Mouse (Mus musculus): ENCODE results near the gene Pla2g5.
A peak's percentile ranks its signal among the peaks of the same experiment; 100 is the strongest.
"Not testable (repeated sequence)": the region's sequence is repeated elsewhere in the genome, so short reads cannot be mapped to it uniquely, and the experiment has no call there.

Pla2g5 gene

GRCm38 (mm10) chr4:138863344-138863998, at the start of gene Pla2g5:
Pla2g5 (minus strand) TSS chr4:138863482.
- no peak for DNase-seq

- DNase-seq = no peak
Observed at GRCm38 (mm10) chr4:138905624-138906337, 42.5 kb upstream of the Pla2g5 start.

GRCm38 (mm10) chr4:138899361-138899760, 36.1 kb upstream of the Pla2g5 start:
- DNase-seq = no peak

- not testable (repeated sequence) for DNase-seq
Observed at GRCm38 (mm10) chr4:138893789-138894188, 30.5 kb upstream of the Pla2g5 start.

GRCm38 (mm10) chr4:138892655-138893054, 29.4 kb upstream of the Pla2g5 start:
- DNase-seq = no peak

GRCm38 (mm10) chr4:138889635-138890034, 26.4 kb upstream of the Pla2g5 start:
- no peak for DNase-seq

- DNase-seq = no peak
Observed at GRCm38 (mm10) chr4:138889165-138889564, 25.9 kb upstream of the Pla2g5 start.

GRCm38 (mm10) chr4:138884261-138884660, 21.0 kb upstream of the Pla2g5 start:
- peak; percentile 92 to 97 for DNase-seq

GRCm38 (mm10) chr4:138882179-138882578, 18.9 kb upstream of the Pla2g5 start:
- DNase-seq = peak in 1 of 2 experiments; percentile 33

- no peak for DNase-seq
Observed at GRCm38 (mm10) chr4:138880811-138881584, 17.7 kb upstream of the Pla2g5 start.

- no peak for DNase-seq
Observed at GRCm38 (mm10) chr4:138879808-138880207, 16.5 kb upstream of the Pla2g5 start.

GRCm38 (mm10) chr4:138878783-138879182, 15.5 kb upstream of the Pla2g5 start:
- no peak for DNase-seq

GRCm38 (mm10) chr4:138877731-138878130, 14.4 kb upstream of the Pla2g5 start, which contains the start of gene Pla2g2e:
Pla2g2e (plus strand) TSS chr4:138877942.
- DNase-seq = no peak

GRCm38 (mm10) chr4:138875986-138876385, 12.7 kb upstream of the Pla2g5 start:
- no peak for DNase-seq

GRCm38 (mm10) chr4:138875275-138875674, 12.0 kb upstream of the Pla2g5 start:
- not testable (repeated sequence) for DNase-seq

GRCm38 (mm10) chr4:138873864-138874263, 10.6 kb upstream of the Pla2g5 start, which contains the start of gene Gm13030:
Gm13030 (minus strand) TSS chr4:138873964.
- no peak for DNase-seq

- no peak for DNase-seq
Observed at GRCm38 (mm10) chr4:138868666-138869065, 5.4 kb upstream of the Pla2g5 start.

GRCm38 (mm10) chr4:138866413-138866812, 3.1 kb upstream of the Pla2g5 start:
- DNase-seq = peak; percentile 89 to 93

GRCm38 (mm10) chr4:138865991-138866390, 2.7 kb upstream of the Pla2g5 start:
- DNase-seq = no peak

GRCm38 (mm10) chr4:138865092-138865491, 1.8 kb upstream of the Pla2g5 start:
- DNase-seq = no peak

GRCm38 (mm10) chr4:138859728-138860127, 3.6 kb downstream of the Pla2g5 start:
- peak; percentile 92 to 97 for DNase-seq

- peak; percentile 67 to 82 for DNase-seq
Observed at GRCm38 (mm10) chr4:138859245-138859644, 4.0 kb downstream of the Pla2g5 start.

GRCm38 (mm10) chr4:138858446-138858845, 4.8 kb downstream of the Pla2g5 start:
- DNase-seq = peak in 1 of 2 experiments; percentile 39
